Mouse (Mus musculus) layer of hippocampus, adult 18-20 months (tissue): ENCODE results near the gene Arid1b. TPM values are rescaled to one million over a fixed set of nuclear protein-coding genes. Genes with fewer than 3 reads are reported as not detected.
"Not testable (repeated sequence)": the region's sequence is repeated elsewhere in the genome, so short reads cannot be mapped to it uniquely, and the experiment has no call there.

Source experiments
- DNase-seq, 2 experiments: peaks; one replicate each; pipeline ENCODE4 v3.0.0; 2022; ENCODE audit warnings: low spot score in 2 of 2
- total RNA-seq, 2 experiments: library from RNA; stranded (reverse); gene quantifications; 2 replicates each; pipeline ENCODE4 v1.2.3; 2021

The Arid1b gene
- total RNA-seq, 2 experiments from 2014 or later, result 103 to 108 TPM

GRCm38 (mm10) chr17:5083497-5083896 lies 89.4 kb downstream of the Arid1b start:
- DNase-seq, result no peak

DNA sequence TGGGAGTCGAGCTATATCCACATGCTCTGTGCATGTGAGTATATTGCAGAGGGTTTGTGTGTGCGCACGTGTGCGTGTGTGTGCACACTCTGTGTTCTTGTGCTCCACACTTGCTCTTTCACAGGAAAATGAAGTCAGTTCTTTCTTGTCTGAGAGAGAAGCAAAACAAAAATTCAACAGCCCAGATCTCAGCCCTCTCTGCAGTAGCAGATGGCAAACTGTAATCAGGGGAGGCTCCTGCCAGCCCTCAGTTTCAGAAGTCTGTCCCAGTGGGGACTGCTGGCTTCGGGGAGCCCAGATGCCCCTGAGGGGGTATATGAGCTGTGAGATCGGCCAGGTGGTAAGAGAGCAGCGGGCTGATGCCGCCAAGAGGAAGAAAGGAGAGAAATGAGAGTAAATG lies 90.0 kb downstream of the Arid1b start:
- peak; percentile 71 to 80 for DNase-seq

- DNase-seq, result no peak
These were observed 90.9 kb downstream of the Arid1b start for GRCm38 (mm10) chr17:5085004-5085403.

- no peak for DNase-seq
These were observed 91.8 kb downstream of the Arid1b start for GRCm38 (mm10) chr17:5085942-5086341.

DNA sequence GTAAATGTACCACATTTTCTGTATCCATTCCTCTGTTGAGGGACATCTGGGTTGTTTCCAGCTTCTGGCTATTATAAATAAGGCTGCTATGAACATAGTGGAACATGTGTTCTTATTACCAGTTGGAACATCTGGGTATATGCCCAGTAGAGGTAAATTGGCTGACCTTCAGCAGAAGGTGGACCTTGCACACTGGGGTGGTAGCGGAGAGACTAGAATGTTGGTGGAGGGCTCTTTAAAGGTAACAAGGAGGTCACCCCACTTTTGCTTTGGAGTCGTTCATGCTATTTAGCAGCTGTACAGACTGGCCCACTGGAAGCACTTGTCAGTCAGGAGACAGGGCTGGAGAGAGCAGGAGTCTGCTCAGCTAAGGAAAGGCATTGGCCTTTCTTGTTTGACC lies 94.1 kb downstream of the Arid1b start:
- not testable (repeated sequence) for DNase-seq

- DNase-seq, result no peak
These were observed 94.7 kb downstream of the Arid1b start for GRCm38 (mm10) chr17:5088822-5089221.

- no peak for DNase-seq
These were observed 95.4 kb downstream of the Arid1b start for GRCm38 (mm10) chr17:5089541-5089940.

GRCm38 (mm10) chr17:5091490-5091889 lies 97.4 kb downstream of the Arid1b start:
- DNase-seq, result no peak

GRCm38 (mm10) chr17:5091934-5092333 lies 97.8 kb downstream of the Arid1b start:
- no peak for DNase-seq

DNA sequence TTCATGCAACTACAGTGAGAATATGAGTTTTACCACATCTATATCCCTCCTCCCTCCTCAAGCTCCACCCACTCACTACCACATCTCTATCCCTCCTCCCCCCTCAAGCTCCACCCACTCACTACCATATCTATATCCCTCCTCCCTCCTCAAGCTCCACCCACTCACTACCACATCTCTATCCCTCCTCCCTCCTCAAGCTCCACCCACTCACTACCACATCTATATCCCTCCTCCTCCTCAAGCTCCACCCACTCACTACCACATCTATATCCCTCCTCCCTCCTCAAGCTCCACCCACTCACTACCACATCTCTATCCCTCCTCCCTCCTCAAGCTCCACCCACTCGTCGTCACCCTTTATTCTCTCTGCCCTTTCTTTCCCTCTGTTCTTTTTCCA lies 99.2 kb downstream of the Arid1b start:
- not testable (repeated sequence) for DNase-seq

GRCm38 (mm10) chr17:5094636-5095035 lies 100.5 kb downstream of the Arid1b start:
- DNase-seq, result no peak

GRCm38 (mm10) chr17:5095741-5096140 lies 101.6 kb downstream of the Arid1b start:
- DNase-seq, result no peak

GRCm38 (mm10) chr17:5097046-5097445 lies 102.9 kb downstream of the Arid1b start:
- no peak for DNase-seq

- DNase-seq, result no peak
These were observed 103.7 kb downstream of the Arid1b start for GRCm38 (mm10) chr17:5097545-5098475.

DNA sequence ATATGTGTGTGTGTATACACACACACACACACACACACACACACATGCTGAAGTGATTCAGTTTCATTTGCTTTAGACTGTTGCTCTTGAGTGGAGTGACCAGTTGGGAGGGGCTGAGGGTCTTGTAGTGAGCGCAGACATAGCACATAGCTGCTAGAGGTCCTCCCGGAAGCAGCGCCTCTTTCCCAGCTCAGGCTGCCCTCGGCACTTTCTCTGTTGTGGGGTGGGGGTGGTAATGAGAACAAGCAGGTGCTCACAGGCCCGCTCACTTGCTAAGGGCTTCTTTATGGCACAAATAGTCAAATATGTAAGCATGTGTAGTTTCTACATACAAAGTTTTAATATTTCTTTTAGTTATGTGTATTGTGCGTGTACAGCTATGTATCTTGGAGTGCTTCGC lies 104.6 kb downstream of the Arid1b start:
- DNase-seq, result no peak

- DNase-seq, result no peak
These were observed 105.1 kb downstream of the Arid1b start for GRCm38 (mm10) chr17:5099238-5099637.

DNA sequence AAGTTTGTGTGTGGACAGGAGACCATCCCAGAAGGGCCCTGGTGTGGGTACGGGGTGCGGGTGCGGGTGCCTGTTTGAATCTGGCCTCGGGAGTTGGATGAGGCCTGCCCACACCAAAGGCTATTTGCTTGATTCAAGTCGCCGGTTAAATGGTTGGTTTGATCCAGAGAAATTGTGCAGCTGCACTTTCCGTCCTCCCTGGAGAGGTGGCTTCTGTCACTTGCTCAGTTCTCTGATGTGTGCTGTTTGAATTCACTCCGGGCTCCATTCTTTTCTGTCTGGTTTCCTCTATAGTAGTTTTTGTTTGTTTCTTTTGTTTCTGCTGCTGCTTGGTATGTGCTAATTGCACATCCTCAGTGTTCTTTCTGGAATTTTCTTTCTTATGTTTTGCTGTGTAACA lies 107.0 kb downstream of the Arid1b start:
- no peak for DNase-seq

DNA sequence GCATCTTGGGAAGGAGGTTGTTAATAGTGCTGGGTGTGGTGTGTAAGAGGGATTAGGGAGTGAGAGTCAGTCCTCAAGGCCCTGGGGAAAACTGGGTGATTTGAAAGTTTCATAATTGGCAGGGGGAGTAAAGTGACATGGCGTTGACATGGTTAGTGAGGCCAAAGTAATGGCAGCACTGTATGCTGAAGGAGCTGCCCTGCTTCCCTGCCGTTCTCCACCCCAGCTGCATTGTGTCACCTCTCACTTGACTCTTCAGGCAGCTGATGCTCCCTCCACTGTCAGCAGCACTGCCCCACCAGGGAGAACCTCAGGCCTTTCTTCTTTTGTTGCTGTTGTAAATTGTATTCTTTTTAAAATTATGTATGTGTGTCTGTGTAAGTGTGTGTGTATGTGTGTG lies 107.8 kb downstream of the Arid1b start:
- no peak for DNase-seq

DNA sequence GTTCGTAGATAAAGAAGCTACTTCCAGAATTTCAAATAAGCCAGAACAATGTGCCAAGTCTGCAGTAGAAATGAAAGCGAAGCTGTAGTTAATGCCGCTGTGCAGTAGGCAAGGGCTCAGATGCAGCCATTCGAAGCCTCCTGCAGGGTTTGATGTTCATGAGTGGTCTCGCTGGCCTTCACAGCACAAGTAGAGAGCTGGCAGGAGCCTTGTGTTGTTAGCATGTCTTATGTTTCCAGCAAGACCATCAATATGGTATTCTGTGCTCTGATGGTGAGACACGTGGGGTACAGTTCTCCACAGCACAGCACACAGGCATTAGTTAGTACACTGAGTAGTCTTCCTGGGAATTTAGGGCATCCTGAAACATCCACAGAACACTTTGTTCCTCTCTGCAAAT lies 111.6 kb downstream of the Arid1b start:
- peak in 1 of 2 experiments; percentile 44 for DNase-seq

GRCm38 (mm10) chr17:5106263-5107195 lies 112.4 kb downstream of the Arid1b start:
- peak in 1 of 2 experiments; percentile 57 for DNase-seq

GRCm38 (mm10) chr17:5107501-5107900 lies 113.4 kb downstream of the Arid1b start:
- no peak for DNase-seq

DNA sequence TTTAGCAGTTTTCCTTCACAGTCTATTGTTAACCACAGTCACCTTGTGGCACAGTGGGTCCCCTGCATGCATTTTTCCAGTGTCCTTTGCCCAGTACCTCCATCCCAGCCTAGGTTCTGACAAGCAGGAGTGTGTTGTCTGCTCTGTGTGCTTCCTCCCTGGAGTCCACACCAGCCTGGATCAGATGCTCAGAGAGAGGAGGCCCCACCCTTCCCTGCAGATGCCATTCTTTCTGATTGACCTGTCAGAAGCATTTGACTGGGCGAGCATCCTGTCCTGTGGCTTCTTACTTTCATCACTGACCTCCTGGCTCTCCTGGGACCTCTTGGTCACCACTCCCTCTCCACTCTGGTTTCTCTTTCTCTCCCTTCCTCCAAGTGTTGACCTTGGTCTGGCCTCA lies 113.9 kb downstream of the Arid1b start:
- no peak for DNase-seq
